Comparison of ENCODE assay signal across 10 mouse cellular contexts in genomic region chr14:31414967-31415376, GRCm38 (mm10). TPM values are rescaled to one million over a fixed set of nuclear protein-coding genes. Genes with fewer than 3 reads are reported as not detected.
DNase-seq lines count a peak whose midpoint lies in the region; ATAC-seq and TF ChIP-seq lines count a peak whose summit lies in the region.
"Had no signal": no experiment of that assay in that cellular context is flagged by ENCODE, and none has a peak within 500 bp of the region (broad histone marks: within the 10 kb centered on the region; RNA-seq: fewer than 3 reads in every experiment).

No protein-coding gene starts in this region.

- no peak for ATAC-seq in midbrain, embryonic 13.5 days

- DNase-seq in adrenal gland, adult 2 months = peak; percentile 27
- DNase-seq in adrenal gland, postnatal 36 days = no peak
- DNase-seq in kidney, adult 2 months = peak; percentile 56
- DNase-seq in kidney, adult 9 months = no peak
- peak; percentile 62 for DNase-seq in thymus, postnatal 0 days (ENCODE audit: low spot score)
- DNase-seq in thymus, postnatal 10 days (ENCODE audit: low spot score in 2 of 2) = no peak
- no peak for DNase-seq in urinary bladder, postnatal 4 days (ENCODE audit: low spot score in 2 of 2)
- DNase-seq: kidney, postnatal 4 days; left cerebral cortex, postnatal 4 days had no signal

- H3K9me3 ChIP-seq in midbrain, embryonic 13.5 days = no peaks in the 10 kb centered on the region

- H3K4me2 ChIP-seq in midbrain, embryonic 13.5 days (replicated peaks) = no peak overlapping the region

- TF ChIP-seq CTCF in kidney, adult 2 months (conservative IDR thresholded peaks at IDR 0.05; ENCODE audit: insufficient read depth, insufficient read length, low read depth, low read length) = no peak

- 48% methylated on average over 7 of the region's 7 CpGs for WGBS in kidney, adult 2 months
- WGBS in midbrain, embryonic 13.5 days = 81% methylated on average over 7 of the region's 7 CpGs

- no peaks in the 10 kb centered on the region for H3K36me3 ChIP-seq in kidney, adult 2 months (ENCODE audit: control insufficient read depth, insufficient read depth, low read length)
- peaks cover 15% of the 10 kb centered on the region for H3K36me3 ChIP-seq in midbrain, embryonic 13.5 days

- no peak overlapping the region for H3K4me3 ChIP-seq in kidney, adult 2 months (ENCODE audit: insufficient read depth, low read depth, low read length)
- H3K4me3 ChIP-seq in midbrain, embryonic 13.5 days (replicated peaks) = no peak overlapping the region

- H3K27ac ChIP-seq in kidney, adult 2 months (ENCODE audit: insufficient read depth, low read depth, low read length) = peak overlapping the region; percentile 19
- H3K27ac ChIP-seq in midbrain, embryonic 13.5 days = no peak overlapping the region

- peaks cover 50% of the 10 kb centered on the region for H3K4me1 ChIP-seq in kidney, adult 2 months (ENCODE audit: control insufficient read depth, insufficient read depth, low read length)
- peaks cover 27% of the 10 kb centered on the region for H3K4me1 ChIP-seq in midbrain, embryonic 13.5 days (replicated peaks)

- H3K27me3 ChIP-seq in kidney, adult 2 months (replicated peaks; ENCODE audit: control insufficient read depth, insufficient read depth, low read length) = no peaks in the 10 kb centered on the region
- H3K27me3 ChIP-seq in midbrain, embryonic 13.5 days = no peaks in the 10 kb centered on the region

- TF ChIP-seq POLR2A in kidney, adult 2 months (IDR thresholded peaks at IDR 0.05; ENCODE audit: low read depth, low read length) = no peak

- H3K9ac ChIP-seq in midbrain, embryonic 13.5 days (replicated peaks) = no peak overlapping the region

RNA-seq across cellular contexts. Expression of gene Sh3bp5, which starts 20.9 kb away (rescaled TPM):
- 100 to 1,000 TPM; 111 to 164 TPM for total RNA-seq in adrenal gland, adult 2 months (2021)
- polyA plus RNA-seq in adrenal gland, adult 2 months (2012; rRNA removed) = 21.1 and 28.5 TPM in 2 replicates
- total RNA-seq in adrenal gland, postnatal 36 days (2021) = 100 to 1,000 TPM; 147 to 211 TPM
- polyA plus RNA-seq in kidney, adult 2 months (2012; rRNA removed) = 33.4 and 43.4 TPM in 2 replicates
- polyA plus RNA-seq in thymus, postnatal 0 days (2015; fragmentation: Nextera tagmentation; extraction: Ambion mirVana) = 20.3 and 20.7 TPM in 2 replicates
- polyA plus RNA-seq in midbrain, embryonic 13.5 days (2015; fragmentation: Nextera tagmentation; extraction: Ambion mirVana) = 111 and 116 TPM in 2 replicates

Comparison
In these comparisons a context has a peak if more than half of its experiments do, and no peak if none do; other contexts are left out.
1. DNase-seq: peak in adrenal gland, adult 2 months (single experiment), kidney, adult 2 months (single experiment) and thymus, postnatal 0 days (single experiment); none in adrenal gland, postnatal 36 days (0 of 2), kidney, adult 9 months (single experiment), thymus, postnatal 10 days (0 of 2) and urinary bladder, postnatal 4 days (0 of 2).